Mouse (Mus musculus): Measurements from ENCODE around the gene Gbgt1.

- TF ChIP-seq CTCF (IDR thresholded peaks at IDR 0.05): no peak
- TF ChIP-seq EP300 (IDR thresholded peaks at IDR 0.05): no peak
These were observed 33.6 kb downstream of the Gbgt1 start for GRCm38 (mm10) chr2:28530311-28530710.

All from lung, postnatal 0 days (tissue).